Mouse (Mus musculus) MN1 (cell line): ENCODE data around the gene Pik3r6.

Source experiments
- DNase-seq: peaks from one replicate; pipeline ENCODE4 v3.0.0-alpha.2; 2016; ENCODE audit warnings: low spot score

The Pik3r6 gene

GRCm38 (mm10) chr11:68533971-68534475 lies 31.2 kb downstream of the Pik3r6 start:
- no peak for DNase-seq

GRCm38 (mm10) chr11:68536026-68536425 lies 33.2 kb downstream of the Pik3r6 start:
- no peak for DNase-seq

- peak; percentile 37 for DNase-seq
Measured at GRCm38 (mm10) chr11:68536465-68536864, 33.6 kb downstream of the Pik3r6 start.

GRCm38 (mm10) chr11:68539621-68540020 lies 36.8 kb downstream of the Pik3r6 start:
- DNase-seq: no peak

DNA sequence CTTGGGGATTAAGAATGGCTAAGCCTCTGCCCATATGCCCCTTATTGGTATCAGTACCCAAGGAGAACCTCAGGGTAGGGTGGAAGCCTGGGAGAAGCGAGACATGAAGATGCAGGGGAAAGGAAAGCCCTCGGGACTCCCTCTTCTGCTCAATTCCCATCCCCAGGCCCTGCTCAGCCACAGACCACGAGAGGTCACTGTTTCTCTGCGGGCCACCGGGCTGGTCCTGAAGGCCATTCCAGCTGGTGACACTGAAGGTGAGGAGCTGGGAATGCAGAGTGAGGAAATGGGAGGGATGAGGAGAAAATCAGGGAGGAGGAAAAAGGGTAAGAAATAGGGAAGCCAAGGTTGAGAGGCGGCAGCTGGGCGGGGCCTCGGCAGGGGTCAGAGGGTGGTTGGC lies 41.7 kb downstream of the Pik3r6 start:
- peak; percentile 50 for DNase-seq

- no peak for DNase-seq
Measured at GRCm38 (mm10) chr11:68545172-68545571, 42.4 kb downstream of the Pik3r6 start.

DNA sequence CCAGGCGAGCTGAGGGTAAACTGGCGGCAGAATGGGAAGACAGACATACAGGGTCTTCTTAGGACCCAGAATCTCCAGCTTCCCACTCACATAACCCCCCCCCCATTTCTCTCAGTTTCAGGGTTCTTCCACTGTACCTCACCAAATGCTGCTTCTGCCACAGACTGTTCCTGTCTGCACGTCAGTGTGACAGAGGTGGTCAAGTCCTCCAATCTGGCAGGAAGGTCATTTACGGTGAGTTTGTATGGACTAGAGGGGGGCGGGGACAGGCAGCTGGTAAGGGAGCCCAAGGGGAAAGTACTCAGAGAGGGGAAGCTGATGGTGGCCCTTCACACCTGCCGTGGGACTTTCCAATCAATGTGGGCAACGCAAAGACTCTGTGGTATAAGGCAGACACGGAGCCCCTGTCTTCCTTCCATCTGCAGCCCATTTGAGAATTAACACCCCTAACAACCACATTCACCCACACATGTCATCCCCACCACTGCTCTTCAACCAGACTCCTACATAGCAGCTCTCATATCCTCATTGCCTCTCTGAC lies 42.9 kb downstream of the Pik3r6 start:
- DNase-seq: no peak

- no peak for DNase-seq
Measured at GRCm38 (mm10) chr11:68547484-68547883, 44.7 kb downstream of the Pik3r6 start.

GRCm38 (mm10) chr11:68549597-68549996 lies 46.8 kb downstream of the Pik3r6 start:
- no peak for DNase-seq

- DNase-seq: no peak
Measured at GRCm38 (mm10) chr11:68550358-68550757, 47.5 kb downstream of the Pik3r6 start.

GRCm38 (mm10) chr11:68553981-68554471 lies 51.2 kb downstream of the Pik3r6 start:
- DNase-seq: no peak

- no peak for DNase-seq
Measured at GRCm38 (mm10) chr11:68555918-68556584, 53.2 kb downstream of the Pik3r6 start, which contains the start of gene Mfsd6l. TSS of gene Mfsd6l (plus strand) at chr11:68556186.

DNA sequence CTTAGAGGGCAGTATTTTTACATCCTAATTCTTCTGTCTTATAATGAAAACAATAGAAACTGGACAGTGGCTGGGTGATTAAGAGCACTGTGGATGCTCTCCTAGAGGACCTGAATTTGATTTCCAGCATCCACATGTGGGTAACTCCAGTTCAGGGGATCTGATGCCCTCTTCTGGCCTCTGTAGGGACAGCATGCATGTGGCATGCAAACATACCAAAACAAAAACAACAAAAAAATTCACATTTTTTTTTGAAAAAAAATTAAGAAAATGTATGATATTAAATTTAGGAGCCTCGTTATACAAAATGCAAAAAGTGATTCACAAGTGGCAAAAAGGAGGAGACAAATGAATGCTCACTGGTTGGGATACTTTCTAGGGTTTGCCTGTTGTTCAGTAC lies 56.7 kb downstream of the Pik3r6 start:
- no peak for DNase-seq

DNA sequence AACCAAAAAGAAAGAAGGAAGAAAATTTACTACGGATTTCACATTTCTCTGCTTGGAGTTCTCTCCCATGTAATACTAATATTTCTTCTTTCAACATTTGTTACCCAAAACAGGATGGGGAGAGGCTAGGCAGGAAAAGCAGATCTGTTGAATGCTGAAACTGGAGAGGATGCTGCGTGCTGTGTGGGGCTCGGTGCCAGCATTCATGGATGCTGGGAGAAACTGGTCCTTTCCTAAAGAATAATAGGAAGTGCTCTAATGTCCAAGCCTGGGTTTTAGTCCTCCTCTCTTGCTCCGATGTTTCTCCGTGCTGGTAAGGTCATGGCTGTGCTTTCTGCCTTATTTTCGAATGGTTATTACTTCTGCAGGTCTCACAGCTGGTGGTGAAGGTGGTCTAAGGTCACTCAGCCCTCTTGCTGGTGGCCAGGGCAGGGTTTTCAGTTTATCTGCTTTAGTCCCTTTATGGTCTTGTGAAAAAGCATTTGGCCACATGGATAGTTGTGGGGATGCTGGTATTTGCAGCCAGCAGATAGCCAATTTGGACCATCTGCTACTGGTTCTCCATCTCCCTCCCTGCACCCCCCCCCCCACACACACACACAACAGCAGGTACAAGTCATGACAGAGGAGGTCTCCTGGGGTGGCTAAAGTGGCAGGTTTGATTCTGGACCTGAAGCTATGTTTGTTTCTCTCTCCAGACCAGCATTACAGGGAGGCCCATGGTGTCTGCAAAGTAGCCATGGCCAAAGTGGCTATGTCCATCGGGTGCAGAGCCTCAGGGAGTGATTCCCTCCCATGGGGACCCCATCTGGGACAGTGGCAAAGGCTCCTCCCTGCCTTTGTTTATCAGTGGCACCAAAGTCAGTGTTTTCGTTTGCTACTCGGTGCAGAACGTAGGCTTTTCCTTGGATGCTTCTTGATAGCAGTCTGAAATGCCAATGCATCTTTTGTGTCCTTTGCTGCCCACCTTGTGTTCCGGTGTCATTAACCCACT lies 59.4 kb downstream of the Pik3r6 start:
- DNase-seq: no peak

- no peak for DNase-seq
Measured at GRCm38 (mm10) chr11:68564356-68565031, 61.7 kb downstream of the Pik3r6 start.

DNA sequence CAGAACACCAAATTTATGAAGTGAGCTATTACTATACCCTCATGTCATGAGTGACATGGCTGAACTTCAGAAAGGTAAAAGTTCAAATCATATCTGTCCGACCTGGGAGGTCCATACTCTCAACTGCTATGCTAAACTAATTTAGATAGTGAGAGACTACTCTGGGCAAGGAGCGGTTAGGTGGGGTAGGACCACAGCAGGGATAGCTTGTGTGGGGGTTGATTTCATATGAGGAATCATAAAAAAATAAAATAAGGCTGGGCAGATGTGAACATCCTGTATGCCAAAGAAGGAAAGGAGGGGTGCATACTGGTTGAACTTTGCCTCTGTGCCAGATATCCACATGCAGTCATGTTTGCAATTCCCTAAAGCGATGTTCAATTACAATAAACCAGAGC lies 62.2 kb downstream of the Pik3r6 start:
- DNase-seq: no peak

DNA sequence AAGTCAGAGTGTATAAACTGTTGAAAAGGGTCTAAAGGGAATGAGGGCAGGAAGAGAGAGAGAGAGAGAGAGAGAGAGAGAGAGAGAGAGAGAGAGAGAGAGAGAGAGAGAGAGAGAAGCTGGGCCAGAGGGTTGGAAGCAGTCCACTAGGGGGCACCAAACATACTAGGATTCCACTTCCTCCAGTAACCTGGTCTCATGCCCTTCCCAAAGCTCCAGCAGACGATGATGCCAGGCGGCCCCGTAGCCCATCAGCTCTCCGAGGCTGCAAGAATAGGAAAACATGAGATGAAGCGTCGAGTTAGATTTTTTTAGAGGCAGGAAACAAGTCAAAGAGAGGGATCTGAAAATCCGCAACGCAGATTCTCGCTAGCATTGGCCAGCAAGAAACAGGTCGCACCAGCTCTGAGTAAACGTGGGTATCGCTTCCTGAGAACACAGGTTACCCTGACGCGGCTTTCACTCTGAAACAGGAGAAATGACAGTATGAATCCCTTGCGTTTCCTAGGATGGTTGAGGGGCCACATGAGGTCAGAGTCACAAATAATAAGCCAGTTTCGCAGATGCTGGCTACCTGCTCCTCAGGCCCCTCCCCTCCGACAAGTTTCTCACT lies 63.7 kb downstream of the Pik3r6 start:
- peak; percentile 83 for DNase-seq

DNA sequence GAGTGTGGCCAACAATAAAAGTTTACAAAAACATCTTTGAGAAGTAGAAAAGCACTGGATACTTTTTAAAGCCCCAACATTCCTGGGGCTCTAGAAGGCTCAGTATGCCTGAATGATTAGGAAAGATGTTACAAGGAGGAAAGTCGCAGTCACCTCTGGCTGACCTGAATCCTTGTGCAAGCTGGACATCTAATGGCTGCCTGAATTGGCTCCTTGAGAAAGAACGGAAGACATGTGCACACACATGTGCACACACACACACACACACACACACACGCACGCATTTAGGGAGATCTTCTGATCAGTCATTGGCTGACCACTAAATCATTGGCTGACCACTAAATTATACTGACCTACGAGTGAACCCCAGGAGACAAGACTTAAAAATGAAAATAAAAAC lies 68.0 kb downstream of the Pik3r6 start:
- DNase-seq: no peak

DNA sequence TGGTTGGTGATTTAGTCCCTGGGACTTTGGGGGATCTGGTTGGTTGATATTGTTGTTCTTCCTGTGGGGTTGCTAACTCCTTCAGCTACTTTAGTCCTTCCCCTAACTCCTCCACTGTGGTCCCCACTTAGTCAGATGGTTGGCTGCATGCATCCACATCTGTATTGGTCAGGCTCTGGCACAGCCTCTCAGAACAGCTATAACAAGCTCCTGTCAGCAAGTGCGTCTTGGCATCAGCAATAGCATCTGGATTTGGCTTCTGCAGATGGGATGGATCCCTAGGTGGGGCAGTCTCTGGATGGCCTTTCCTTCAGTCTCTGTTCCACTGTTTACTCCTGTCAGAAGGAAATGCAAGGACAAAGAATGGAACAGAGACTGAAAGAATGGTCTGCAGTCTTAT lies 74.3 kb downstream of the Pik3r6 start:
- no peak for DNase-seq

GRCm38 (mm10) chr11:68579462-68579881 lies 76.7 kb downstream of the Pik3r6 start:
- peak; percentile 11 for DNase-seq

- no peak for DNase-seq
Measured at GRCm38 (mm10) chr11:68580566-68580965, 77.7 kb downstream of the Pik3r6 start.
